Mouse (Mus musculus) thymus, adult 18-20 months (tissue): ENCODE measurements around the gene Gpc6.

Experiments used
- DNase-seq, 2 experiments: peaks; one replicate each; pipeline ENCODE4 v3.0.0; 2022; ENCODE audit warnings: mixed read lengths in 2 of 2

Gene Gpc6

GRCm38 (mm10) chr14:117648199-117648960, 723.3 kb downstream of the Gpc6 start:
- no peak for DNase-seq

DNA sequence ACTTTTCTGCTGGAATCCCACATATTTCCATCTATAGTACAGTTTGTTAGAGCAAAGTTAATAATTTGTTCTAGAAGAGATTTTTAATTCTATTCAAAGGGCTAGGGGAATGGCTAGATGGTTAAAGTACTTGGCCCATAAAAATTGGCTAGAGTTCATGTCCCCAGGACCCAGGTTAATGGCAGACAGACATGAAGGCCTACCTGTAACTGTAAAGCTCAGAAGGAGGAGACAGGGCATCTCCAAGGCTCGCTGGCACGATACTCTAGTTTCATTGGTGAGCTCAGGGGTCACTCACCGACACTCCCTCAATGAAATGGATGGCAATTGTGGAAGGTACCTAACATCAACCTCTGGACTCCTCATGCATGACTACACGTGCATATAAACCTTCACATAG, 725.0 kb downstream of the Gpc6 start:
- DNase-seq, result no peak

GRCm38 (mm10) chr14:117651271-117651670, 726.2 kb downstream of the Gpc6 start:
- no peak for DNase-seq

- DNase-seq, result no peak
These were observed 726.8 kb downstream of the Gpc6 start for GRCm38 (mm10) chr14:117651938-117652337.

DNA sequence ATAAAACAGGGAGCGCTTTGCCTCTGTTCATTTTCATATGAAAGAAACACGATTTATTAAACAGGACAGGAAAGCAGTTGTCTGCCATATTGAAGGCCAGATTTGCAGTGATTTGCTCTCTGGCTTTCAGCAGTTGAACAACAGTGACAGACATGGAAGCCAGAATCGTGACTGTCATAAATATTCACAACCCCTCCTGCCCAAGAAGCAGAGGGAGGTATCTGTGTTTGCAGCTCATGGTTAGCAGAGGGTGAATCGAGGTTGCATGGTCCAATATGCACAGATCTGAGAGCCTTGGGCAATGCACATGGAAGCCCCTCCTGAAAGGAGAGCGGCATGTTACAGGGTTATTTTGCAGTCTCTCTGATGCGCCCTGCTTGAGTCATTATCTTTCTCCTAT, 730.3 kb downstream of the Gpc6 start:
- no peak for DNase-seq

DNA sequence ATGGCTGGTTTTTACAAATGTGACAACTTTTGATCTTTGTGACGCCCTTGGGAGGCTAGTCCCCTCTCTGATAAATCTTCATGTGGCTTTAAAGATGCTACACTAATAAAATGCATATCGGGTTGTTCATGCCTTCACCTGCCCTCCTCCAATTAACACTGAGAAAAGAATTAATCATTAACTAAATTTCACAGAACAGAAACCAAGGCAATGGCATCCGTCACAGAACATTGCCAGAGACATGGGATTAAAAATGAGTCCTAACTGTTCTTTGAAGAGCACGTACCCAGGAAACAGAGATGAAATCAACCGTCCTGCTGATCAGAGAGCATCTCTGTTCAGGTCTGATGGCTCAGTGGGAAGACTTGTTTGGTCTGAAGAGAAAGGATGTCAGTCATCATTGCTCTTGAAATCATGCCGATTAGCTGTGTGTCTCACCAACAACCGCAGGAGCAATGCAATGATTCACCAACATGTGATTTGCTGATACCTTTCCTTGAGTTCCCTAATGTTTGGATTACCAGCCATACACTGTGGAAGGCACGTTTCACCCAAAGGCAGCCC, 734.2 kb downstream of the Gpc6 start:
- no peak for DNase-seq

- DNase-seq, result no peak
These were observed 737.1 kb downstream of the Gpc6 start for GRCm38 (mm10) chr14:117662261-117662660.

GRCm38 (mm10) chr14:117664796-117665195, 739.7 kb downstream of the Gpc6 start:
- DNase-seq, result no peak

GRCm38 (mm10) chr14:117666126-117666525, 741.0 kb downstream of the Gpc6 start:
- no peak for DNase-seq

DNA sequence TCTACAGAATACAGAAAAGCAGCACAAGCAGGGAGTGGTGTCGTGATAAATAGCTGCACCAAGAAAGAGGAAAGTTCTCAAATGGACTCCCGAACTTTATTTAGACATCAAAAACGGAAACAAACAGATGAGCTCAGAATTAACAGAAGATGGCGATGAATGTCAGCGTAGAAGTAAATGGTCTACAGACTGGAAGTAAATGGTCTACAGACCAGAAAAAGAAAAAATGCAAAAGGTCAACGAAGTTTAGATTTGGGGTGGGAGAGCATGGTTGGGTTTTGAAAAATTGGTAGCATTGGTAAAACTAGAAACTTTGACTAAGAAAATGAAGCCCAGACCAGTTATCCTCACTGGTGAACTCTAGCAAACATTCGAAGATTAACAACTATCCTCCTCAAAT, 748.4 kb downstream of the Gpc6 start:
- no peak for DNase-seq

DNA sequence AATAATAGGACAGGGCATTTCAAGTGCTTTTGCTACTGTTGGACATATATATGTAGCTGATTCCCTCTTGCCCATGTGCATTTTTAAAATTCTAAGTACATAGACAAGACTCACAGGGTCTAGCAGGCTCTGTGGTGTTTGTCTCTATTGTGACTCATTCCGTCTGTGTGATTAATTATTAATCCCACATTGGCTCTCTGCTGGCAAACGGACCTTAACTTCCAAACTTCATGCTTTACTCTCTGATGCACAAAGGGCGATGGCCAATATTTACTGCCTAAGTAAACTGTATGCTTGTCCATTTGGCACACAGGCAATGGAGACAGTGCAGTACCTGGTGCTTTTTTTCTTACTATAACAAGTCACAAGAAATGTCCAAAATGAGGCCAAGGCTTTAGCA, 749.4 kb downstream of the Gpc6 start:
- DNase-seq, result no peak

GRCm38 (mm10) chr14:117679926-117680325, 754.8 kb downstream of the Gpc6 start:
- no peak for DNase-seq

- no peak for DNase-seq
These were observed 756.3 kb downstream of the Gpc6 start for GRCm38 (mm10) chr14:117681321-117681921.

- DNase-seq, result no peak
These were observed 758.0 kb downstream of the Gpc6 start for GRCm38 (mm10) chr14:117683149-117683548.

DNA sequence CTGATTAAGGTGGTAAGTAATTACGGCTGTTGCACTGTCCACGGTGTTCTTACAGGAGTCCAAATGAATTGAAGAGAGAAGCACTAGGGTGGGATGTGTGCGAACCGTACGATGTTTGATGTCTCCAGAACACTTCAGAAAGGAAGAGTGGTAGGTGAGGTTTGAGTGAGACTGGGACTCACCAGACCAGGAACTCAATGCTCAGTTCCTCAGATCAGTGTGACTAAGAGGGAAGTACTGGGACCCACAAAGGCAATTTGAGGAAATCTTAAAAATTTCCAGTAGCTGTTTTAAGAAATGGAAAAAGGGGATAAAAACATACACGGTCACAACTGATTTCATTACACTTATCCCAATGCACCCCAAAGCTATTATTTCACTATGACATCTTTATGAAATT, 764.7 kb downstream of the Gpc6 start:
- DNase-seq, result no peak

DNA sequence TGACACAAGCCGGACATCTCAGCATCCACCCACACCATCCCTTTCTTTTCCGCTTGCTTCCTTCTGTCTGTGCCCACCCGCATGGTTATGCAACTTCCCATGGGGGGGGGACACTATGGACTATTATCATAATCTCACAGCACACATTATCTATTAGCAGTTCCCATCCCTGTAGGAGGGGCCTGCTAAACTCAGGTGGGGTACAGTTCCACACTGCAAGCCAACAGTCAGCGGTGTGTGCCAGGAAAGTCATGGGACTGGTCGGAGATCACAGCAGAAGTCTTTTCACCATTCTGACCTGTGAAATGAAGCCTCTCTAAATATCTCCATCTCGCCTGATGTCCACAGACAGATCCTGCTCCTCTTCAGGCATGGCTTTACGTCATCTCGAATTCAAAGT, 770.5 kb downstream of the Gpc6 start:
- no peak for DNase-seq

DNA sequence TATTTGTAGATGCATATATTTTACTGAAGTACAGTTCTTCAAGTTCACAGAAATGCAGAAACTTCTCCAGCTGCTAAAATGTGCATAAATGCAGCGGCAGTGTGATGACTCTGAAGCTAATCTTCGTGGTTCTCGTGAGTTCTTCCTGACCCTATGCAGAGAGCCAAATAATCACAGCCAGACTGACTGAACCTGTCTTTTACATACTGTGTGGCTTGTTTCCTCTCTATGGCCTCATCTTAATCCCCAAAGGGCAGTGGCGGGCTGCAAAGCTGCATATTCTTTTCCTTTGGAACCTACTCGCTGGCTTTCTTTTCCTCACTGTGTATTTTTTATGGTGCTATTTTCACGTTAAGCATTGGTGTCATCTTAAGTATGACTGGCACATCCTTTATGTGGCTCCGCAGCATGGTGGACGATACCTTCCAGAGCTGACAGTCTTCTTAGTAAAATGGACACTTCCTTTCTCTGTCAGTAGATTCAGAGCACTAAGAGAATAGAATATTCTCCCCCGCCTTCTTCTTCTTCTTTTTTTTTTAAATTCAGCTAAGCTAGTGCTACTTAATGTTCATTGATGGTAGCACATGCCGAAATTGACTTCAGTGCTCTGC, 775.7 kb downstream of the Gpc6 start:
- no peak for DNase-seq

DNA sequence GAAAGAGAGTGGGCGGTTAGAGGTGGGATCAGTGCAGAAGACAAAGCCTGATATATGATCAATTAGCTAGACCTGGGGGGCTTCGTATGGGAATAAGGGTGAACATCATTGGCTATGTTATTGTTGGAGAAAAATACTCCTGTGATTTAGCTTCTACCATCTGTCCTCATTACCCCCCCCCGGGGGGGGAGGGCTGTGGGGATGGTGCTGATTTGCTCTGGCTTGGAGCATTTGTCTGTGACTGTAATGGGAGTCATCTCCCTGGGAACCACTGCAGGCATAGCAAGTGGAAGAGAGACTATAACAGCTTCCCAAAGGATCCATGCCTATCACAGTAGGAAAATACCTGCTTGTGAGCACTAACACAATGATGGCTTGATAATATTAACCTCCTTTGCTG, 783.7 kb downstream of the Gpc6 start:
- DNase-seq, result no peak

DNA sequence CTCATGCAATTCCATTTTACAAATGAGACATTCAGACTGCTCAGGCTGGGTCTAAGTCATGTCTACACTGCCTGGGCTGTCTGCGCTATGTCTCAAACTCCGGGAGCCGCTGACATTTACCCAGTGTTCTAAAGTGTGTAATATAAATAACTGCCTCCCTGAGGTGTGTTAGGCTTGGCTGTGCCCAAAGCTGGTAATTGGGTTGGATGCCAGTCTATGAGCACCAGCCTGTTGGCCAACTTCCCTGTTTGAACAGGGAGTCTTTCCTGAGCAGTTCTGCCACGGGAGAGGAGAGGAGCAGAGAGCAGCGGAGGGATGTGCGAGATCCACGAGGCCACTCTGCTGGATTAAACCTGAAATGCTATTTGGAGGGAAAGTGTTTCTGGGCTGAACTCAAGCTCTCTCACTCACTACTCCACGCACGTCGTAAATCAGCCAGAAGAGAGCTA, 785.4 kb downstream of the Gpc6 start:
- no peak for DNase-seq

DNA sequence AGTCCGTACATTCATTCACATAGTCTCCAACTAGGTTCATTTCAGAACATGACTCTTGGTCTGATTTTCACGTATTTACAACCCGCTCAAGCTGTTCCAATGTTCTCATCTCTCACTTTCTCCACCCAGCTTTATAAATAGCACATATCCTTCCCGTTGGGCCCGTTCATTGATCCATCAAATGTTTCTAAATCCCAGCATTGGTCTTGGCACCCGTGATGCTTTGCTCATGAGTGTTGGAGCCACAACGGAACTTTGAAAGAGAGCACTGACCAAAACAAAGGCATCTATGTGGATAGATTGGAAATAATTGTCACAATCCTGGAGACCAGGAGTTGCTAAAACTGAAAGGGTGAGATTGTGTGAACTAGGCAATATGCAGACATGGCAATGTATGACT, 787.2 kb downstream of the Gpc6 start:
- DNase-seq, result no peak

GRCm38 (mm10) chr14:117714165-117714564, 789.0 kb downstream of the Gpc6 start:
- DNase-seq, result no peak

DNA sequence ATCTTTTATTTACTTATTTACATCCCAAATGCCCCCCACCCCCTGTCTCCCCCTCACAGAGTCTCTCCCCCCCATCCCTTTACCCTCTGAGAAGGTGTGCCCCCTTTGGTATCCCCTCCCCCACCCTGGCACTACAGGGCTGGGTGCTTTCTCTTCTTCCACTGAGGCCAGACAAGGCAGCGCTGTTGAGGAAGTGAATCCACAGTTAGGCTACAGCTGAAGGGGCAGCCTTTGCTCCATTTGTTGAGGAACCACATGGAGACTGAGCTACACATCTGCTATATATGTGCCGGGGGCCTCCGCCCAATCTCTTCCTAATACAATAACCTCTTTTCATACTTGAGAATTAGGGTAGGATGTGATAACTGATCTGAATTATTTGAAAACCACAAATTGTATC, 791.2 kb downstream of the Gpc6 start:
- no peak for DNase-seq

DNA sequence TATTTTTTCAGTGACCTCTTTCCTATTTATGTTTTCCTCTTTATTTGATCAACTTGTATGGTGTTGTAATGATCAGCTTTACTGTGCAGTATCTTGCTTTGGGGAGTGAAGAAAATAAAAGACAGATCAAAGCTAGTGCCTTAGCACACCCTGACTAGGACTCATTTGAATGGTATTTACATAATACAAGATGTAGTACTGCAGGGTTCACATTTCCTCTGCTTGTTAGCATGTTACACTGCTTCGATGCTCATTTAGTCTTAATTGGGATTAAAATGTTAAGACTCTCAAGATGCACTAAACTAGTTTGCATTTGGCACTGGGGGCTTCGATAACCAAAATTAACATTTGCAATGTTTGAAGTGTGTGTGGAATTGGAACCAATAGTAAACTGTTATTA, 803.6 kb downstream of the Gpc6 start:
- no peak for DNase-seq

DNA sequence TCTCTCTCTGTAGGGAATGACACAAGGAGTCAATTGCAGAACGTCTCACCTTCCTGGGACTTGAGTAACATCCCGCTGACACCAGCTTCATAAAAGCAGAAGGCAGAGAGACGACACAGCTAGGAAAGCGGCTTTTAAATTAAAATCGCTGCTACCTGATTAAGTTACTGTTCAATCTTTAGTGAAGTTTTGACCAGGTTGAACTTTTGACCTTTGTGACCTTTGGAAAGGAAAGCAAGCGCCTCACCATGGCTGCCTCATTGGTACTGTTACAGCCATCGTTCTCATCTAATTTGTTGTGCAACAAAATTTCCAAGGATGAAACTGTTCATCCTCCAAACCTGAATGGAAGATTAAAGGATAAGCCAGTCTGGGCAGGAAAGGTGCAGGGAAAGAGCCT, 830.1 kb downstream of the Gpc6 start:
- DNase-seq, result no peak
